Mouse (Mus musculus) adrenal gland, postnatal 36 days (tissue): ENCODE measurements at regions not wholly inside any gene's neighbourhood (a gene's known extent, or its start where the extent isn't known, plus 50 kb on each side); places are given as distances from the start of the nearest gene placed in this dataset.

ENCODE experiments used
- DNase-seq, 2 experiments: peaks; one replicate each; pipeline ENCODE4 v3.0.0; 2021; ENCODE audit warnings: mixed read lengths in 1 of 2

DNA sequence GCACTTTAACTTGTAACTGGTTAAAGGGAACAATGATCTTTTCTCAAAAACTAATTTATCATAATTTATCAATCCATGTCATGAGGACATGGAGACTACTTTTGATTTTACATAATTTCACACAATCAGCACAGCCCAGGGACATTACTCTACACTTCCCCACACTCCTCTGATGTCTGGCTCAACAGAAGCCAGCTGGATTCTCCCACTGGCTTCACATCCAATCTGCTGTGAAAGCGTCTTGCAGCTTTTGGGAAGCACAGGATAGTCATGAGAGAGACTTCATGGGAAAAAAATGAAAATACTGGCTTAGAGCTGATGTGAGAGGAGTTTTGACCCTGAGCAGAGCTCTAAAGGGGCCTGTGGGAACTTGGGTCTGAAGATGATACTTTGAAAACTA lies 61.7 kb upstream of the Hrasls start:
- no peak for DNase-seq

DNA sequence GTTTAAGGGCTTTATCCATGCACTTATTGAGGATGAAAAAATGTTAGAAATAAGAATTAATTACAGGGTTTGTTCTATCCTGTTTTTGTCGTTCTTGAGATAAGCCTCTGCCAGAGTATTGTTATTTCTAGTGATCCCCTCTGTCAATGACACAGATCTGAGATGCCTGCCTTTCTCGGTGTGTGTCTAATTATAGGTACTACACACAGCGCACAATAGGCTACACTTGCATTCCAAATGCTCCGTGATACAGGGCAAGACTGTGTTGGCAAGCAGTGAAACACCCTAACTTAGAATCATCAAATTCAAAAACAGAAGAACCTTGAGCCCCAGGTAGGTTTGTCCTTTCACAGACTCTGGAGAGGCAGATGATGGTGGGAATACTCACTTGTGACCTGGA lies 90.3 kb upstream of the Hrasls start:
- DNase-seq: no peak

DNA sequence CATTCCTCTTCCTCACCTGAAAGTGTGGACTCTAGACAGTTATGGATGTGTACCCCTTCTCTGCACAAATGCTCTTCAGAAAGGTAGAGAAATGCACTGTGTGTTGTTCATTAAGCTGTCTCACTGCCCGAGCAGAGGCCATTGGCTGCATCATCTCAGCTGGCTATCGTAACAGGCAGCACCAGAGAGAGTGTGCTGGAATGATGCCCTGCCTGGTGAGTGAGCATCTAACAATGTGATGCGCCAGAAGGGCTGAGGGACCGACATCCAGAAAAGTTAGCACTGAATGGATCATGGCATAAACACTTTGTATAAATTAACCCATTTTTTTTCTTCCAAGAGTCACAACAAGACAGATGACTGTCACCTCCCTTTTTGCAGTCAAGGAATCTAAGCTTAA lies 112.7 kb upstream of the Hrasls start:
- DNase-seq: no peak

DNA sequence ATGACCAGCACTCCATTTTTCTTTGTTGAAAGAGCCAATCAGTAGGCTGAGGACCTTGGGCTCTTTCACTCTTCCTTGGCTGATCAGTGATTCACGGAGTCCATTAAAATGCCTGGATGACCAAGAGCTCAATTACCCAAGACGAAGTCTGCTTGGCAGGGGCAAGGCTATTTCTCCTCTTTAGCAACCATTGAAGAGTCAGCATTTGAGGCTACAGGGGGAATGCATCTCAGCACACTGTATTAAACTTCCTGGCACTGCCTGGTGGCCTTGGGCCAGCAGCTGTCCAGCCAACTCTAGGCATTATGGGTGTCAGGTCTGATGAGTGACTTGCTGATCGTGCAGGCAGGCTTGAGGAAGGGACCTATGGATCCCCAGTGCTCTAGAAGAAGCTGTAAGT lies 136.5 kb upstream of the Mb21d2 start:
- DNase-seq: peak in 1 of 2 experiments; percentile 52

DNA sequence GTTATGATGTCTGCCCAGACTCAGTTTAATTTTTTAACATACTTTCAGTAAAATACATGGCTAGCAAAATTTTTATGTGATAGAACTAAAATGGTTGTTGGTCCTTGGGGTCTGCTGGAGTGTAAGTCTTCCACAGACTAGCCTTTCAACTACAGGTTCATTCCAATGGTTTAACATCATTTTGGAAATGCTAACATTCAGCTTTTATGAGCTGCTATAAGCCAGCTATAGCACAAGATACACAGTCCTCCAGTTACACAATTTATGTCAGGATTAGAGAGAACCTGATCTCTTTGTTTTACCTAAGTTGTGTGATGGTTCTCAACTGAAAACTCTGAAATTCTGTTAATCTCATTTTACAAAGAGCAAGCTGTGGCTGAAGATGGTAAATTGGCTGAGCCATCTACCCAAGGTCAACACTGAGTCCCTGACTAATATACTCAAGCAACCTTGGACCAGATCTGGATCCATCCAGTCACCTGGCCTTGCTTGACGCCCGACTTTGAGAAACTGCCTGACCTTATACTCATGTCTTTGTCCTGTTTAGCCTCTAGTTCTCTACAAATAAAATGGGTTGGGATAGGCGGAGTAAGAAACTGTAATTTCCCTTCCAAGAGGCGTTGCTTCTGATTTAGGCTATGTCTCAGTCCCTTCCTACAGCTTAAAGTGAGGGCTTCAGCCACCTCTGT lies 135.8 kb upstream of the Mb21d2 start:
- DNase-seq: peak; percentile 7 to 46

DNA sequence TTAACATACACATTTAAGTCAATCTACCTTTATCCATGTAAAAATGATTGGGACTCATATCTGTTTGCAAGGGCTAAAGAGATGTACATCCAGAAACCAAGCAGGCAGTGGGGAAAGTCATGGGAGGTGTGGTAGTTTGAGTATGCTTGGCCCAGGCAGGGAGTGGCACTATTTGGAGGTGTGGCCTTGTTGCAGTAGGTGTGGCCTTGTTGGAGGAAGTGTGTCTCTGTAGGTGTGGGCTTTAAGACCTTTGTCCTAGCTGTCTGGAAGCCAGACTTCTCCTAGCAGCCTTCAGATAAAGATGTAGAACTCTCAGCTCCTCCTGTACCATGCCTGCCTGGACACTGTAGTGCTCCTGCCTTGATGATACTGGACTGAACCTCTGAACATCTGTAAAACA lies 133.9 kb upstream of the Mb21d2 start:
- no peak for DNase-seq

DNA sequence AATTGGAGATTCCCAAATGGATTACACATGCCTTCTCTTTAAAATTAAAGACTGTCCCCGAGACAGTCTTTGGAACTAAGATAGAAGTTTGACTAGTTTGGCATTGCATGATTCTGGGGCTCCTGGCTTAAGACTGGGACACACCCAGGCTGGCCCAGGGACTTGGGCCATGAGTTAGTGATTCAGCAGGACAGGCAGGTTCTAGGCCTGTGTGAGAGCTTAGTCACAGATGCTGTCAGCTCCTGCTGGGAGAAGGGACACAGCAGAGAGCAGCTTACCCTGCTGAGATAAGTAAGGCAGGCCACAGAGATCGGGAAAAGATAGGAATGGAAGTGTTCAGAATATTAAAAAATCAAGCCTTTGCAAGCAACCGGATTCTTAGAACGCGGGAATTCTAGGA lies 127.6 kb upstream of the Mb21d2 start:
- DNase-seq: no peak

DNA sequence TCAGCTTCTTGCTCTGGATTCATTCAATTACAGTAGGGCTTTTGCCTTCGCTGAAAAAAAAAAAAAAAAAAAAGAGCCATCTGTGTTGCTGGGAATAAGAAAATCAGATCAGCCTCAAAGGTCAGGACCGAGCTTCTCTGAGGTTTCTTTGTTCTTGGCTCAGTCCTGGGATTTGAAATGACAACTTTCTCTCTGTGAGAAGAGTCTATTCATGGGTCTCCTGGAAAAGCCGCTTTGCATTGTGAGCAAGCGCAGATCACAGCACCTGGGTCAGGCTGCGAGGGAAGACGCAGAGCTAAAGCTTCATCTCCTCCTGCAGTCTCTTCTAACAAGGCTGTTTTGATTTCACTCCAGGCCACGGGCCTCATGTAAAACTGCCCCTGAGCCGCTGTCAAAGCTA lies 125.0 kb upstream of the Mb21d2 start:
- DNase-seq: no peak

DNA sequence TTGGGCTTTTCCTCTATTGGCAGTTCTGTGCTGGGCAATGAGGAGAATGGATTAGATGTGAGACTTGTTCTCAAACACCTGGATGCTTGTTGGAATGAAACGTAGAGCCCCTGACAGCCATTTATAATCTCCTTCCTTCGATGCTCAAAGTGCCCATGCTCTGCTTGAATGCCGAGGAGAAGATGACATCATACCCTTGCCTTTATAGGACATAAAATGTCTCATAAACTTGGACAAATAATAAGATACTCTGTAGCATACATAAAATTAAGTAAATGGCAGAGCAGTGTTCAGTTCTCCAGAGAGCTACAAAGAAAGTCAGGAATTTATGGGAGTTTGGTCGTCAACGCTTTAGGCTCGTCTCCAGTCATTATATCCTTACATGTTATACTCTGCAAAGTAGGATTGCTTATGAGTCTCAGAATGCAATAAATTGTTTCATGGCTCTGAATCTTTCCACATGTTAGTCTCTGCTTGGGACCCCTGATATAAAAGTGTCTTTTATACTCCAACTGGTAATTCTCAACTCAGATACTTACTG lies 117.0 kb upstream of the Mb21d2 start:
- no peak for DNase-seq

DNA sequence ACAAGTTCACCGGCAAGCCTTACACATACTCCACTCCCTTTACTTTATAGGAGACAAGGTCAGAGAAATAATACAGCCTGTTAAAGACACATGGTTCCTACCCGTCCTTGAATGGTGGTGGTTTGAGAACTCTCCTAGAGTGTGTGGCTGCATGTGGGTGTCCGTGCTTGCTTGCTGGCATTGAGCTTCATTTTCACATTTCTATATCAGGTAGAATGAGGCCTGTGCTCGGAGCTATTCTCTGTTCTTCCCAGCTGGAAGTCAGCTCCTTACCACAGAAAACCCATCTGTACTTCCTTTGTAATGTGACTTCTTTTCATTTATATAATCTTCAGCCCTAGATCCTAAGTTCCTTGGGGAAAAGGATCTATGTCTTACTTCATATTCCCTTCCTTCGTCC lies 106.0 kb upstream of the Mb21d2 start:
- DNase-seq: no peak

DNA sequence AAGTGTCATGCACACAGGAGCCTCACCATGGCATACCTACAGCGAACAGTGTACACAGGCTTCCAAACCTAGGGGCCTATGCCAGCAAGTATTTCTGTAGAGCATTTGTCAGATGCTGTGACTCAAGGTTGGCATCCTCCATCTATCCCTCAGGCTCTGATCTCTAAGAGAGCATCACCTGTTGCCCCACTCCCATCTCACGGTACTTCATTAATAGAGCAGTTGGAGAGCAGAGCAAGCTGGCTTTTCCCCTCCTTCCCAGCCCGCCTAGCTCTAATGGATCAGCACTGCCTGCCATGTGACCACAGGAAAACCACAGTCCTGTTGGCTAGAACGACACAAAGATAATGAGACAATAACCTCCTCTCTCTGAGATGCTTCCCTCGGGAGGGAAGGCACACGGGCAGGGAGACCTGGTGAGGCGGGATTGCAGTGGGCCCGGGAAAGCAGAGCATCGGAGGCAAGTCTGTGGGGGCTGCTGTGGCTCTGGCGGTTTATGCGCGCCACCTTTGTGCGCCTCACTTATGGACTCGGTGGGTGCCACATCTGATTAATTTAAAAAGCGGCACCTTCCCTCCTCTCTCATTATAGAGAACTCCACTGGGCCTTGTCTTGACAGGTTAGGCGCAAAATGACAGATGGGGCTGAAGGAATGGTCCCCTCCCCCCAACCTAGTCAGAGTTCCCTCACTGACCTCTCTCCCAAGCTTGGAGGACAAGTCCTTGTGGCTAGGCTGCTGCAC lies 104.8 kb upstream of the Mb21d2 start:
- no peak for DNase-seq

DNA sequence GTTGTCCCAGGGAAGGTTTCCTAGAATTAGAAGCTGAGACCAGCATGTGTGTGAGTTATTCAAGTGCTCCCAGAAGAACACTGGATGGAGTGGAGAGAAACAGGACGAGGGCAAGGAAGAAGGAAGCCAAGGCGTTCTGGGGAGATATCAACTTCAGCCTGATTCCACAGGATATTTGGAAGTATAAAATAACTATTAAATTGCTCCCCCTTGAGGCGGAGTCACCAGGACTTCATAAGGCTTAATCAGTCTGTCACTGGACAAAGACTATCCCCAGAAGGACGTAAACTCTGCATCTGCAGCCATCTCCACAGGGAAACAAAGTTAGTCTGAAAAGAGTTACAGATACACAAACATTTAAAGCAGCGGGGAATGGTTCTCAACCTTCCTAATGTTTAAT lies 103.9 kb upstream of the Mb21d2 start:
- peak in 1 of 2 experiments; percentile 12 for DNase-seq

DNA sequence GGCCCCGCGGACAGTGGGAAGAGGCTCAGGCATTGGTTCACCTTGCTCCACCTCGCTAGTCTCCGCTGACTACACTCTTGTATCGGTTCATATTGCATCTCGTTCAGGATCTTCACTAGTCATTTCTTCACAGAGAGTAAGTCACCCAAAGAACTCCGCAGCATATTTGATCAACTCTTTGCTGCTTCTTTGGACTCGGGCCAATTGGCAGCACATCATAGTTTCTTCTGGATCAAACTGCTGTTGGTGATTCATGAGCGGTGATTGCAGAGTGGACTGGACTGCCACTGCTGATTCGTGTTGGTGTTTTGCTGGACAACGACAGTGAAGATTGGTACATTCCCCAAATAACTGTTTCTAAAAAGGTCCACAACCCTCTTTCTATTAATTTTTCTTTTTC lies 98.4 kb upstream of the Mb21d2 start:
- peak; percentile 49 to 51 for DNase-seq

DNA sequence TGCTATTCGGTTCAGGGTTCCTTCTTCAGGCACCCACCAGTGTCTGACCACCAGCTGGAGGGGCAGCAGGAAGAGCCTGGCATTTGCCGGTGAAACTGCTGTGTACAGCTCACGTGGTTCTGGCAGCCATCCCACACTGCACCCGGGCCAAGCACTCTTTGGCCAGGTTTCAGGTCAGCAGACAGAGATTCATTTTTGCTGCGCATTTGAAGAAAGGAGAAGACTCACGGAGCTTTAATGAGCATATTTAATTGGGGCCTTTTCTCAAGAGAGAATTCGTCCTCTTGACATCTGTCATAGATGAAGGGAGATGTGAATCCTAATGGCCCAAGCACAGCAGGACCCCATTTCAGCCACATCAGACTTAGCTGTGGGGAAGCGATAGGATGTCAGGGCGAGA lies 71.8 kb upstream of the Mb21d2 start:
- DNase-seq: peak; percentile 52 to 56

DNA sequence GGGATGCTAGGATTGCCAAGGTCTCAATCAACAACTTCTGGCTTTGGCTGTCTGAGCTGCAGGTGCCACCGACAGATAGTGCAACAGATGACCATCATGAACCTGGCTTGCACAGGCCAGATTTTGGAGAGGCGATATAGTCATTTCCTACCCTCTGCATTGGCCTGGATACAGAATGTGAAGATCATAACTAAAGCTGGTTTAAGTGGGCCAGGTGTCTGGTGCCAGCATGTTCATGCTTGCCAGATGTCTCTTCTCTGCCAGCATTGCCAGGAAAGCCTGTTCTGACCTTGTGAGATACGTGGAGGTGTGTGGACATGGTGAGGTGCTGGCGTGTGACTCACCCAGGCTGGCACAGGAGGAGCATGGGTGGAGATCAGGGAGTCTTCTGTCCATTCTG lies 70.2 kb upstream of the Mb21d2 start:
- no peak for DNase-seq

DNA sequence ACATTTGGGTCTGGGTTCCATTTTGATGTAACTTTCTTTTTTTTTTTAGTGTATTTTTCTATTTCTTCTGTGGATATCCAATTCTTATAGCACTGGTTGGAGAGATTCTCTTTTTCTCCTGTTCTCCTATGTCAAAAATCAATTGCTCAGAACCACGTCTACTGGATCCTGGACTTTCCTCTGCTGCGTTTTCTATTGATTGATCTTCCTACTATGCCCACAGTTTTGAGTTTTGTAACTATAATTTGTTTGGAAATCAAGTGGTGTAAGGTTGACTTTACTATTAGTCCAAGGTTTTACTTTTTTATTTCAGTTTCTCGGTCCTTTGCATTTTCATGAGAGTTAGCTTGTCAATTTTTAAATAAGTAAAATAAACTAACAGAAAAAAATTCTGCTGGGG lies 67.2 kb upstream of the Mb21d2 start:
- DNase-seq: no peak

DNA sequence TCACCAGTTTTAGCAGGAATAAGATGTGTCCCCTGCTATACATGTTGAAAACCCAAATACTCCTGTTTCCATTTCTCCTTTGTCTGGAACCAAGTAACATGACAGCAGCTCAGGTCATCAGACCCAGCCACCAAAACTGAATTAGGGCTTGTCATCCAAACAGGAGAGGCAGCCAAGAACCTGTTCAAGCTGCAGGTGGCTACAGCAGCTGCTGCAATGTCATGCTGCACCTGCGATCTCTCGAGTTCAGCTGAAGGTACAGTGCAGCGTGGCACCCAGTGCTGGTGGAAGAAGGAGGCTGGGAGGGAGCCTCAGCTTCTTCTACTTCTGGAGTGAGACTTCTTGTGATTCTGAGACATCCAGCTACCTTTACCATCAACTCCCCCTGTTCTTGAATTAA lies 61.2 kb upstream of the Mb21d2 start:
- no peak for DNase-seq

DNA sequence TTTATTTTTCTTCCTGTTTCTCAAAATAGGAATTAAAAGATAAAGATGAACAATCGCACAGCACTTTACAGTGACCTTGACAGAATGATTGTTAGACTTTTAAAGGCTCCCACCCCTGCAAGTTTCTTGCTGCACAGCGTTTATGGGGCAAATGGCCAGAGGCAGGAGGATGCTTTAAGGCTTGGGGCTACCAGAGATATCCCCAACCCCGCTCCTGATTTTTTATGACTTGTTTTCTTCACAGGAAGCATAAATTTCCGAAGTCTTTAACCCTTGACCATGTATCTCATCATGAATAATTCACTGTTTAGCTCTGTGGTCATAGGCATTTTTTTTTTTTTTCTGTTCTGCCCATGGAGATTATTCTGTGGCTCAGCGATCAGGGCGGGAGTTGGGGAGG lies 55.5 kb upstream of the Mb21d2 start:
- no peak for DNase-seq

DNA sequence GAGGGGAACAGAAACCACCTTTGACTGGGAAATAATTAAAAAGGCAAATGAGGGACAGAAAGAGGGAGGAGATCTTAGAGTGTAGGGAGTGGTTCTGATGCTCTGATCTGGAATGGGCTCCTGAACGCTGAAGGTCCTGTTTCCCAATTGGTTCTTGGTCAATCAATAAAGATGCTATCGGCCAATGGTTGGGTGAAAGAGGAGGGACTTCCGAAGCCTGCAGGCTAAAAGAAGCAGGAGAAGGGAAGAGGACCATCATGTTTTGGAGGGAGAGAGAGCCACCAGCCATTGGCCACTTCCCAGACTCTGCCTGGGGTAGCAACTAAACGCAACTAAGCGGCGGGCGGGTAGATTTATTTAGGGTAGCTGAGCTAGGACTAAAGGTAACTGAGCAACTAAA lies 53.4 kb upstream of the Mb21d2 start:
- no peak for DNase-seq
